Mouse (Mus musculus): ENCODE measurements around the gene Sergef.

Gene Sergef

DNA sequence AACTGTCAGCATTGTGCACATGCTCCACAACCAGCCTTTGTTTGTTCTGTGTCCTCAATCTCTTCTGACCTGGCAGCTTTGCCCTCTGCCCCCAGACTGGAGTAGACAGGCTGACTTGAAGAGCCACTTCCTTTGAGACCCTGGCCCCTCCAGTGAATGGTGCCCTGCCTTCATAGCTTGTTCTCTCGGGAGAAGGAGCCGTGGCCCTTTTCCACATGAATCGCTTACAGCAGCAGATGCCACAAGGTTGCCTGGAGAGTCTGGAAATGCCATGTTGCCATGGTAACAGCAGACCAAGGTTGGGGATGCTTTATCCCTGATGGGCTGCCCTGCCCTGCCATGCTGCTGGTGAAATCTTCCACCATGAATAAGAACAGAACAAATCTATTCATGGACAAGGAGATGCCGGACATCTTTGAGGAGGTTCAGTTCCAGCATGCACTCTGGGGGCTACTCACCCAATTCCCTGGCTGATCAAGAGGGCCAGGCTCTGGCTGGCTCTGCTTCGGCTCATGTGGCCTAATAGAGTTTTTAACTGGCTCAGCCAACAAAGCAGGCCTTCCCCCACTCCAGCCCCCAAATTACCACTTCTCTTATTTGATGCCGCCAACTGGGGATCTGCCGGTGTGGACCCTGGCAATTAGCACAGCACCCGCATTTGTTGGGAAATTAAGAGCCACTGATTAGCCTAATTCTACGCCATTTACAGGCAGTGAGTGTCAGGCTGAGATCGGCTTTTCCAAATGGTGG is 185.5 kb downstream of the Sergef start:
- no peak for DNase-seq (ENCODE audit: low read depth, low spot score)

- DNase-seq (ENCODE audit: low read depth, low spot score): no peak
These were observed 190.5 kb downstream of the Sergef start for GRCm38 (mm10) chr7:46448922-46449645.

DNA sequence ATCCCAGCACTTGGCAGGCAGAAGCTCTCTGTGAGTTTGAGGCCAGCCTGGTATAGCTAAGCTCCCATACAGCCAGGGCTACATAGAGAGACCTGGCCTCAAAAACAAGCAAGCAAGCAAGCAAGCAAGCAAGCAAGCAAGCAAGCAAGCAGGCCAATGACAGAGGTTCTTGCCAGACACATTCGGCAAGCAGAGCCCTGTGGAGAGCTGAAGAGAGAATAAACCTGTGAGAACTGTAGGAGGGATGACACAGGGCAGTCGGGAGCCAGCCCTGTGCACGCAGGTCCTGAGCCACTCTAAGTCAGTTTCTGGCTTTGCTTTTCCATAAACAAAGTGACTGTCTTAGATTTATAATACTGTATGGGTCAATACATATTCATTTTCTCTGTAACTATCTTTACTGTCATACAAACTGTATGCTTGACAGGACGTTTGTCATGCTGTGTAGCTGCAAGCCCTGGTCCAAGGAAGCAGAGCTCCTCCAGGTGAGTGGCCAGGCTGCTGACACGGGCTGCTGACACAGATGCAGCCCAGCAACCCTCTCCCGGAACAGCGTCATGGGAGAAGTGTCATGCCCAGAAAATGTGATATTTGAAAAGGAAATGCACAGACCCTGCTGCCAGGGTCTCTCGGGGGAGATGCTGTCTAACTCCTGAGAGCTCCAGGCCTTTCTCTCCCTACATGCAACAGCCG is 192.0 kb downstream of the Sergef start:
- DNase-seq (ENCODE audit: low read depth, low spot score): no peak

GRCm38 (mm10) chr7:46445896-46446295 is 193.7 kb downstream of the Sergef start:
- DNase-seq (ENCODE audit: low read depth, low spot score): no peak

DNA sequence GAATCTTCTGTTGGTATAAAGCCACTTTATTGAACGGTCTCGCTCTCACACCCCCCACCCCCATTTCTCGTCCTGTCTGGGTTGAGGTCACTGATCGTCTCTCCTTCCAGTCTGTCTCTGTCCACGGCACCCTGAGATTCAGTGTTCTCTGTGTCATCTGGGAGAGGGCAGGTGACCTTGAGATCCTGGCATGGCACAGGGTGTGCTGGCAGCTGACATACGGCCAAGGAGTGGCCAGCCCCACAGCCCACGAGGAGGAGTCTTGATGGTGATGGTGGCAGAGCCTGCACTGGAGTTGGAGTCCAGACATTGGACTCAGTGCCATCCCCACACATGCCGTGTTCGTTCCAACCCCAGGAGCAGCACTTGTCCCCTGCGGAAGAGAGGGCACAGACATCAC is 196.4 kb downstream of the Sergef start:
- no peak for DNase-seq (ENCODE audit: low read depth, low spot score)

DNA sequence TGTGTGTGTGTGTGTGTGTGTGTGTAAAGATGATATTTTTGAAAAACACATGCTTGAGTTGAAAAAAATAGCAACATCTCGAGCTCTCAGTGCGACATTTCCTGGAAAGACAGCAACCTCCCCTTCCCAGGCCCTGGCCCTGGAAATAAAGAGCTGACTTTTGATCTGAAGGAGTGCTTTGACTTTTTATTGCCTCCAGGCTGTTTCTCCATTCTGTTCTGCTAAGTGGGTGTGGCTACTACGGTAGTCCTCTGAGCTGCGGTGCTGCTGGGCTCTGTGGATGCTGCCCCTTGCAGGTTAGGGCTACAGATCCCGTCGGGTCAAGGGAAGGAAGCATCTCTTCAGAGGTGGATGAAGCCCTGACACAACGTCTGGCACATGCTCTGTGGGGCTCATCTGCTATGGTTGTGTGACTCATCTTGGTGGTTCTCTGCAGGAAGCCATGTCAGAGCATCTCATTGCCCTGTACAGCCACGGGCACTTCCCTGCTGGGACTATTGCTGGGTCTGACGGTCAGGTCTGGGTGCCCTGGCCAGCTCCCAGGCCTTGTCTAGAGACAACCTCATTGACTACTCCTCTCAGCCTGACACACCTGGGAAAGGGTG is 201.0 kb downstream of the Sergef start:
- DNase-seq (ENCODE audit: low read depth, low spot score): no peak

DNA sequence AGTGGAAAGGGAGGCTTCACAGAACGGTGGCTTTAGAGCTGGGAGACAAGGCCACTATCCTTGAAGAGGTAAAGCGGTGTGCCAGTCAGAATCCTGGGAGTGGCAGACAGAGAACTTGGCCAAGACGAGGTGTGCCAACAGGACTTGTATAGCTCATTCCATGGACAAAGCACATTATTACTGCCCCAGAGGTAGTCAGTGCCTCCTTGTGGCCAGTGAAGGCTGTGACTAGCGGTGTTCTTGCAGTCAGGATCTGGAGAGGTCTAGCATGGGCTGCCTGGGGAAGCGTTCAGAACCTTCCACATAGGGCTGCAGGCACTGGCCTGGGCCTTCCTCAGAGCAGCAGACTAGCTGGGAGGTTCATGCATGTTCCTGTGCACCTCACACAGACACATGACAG is 203.8 kb downstream of the Sergef start:
- no peak for DNase-seq (ENCODE audit: low read depth, low spot score)

DNA sequence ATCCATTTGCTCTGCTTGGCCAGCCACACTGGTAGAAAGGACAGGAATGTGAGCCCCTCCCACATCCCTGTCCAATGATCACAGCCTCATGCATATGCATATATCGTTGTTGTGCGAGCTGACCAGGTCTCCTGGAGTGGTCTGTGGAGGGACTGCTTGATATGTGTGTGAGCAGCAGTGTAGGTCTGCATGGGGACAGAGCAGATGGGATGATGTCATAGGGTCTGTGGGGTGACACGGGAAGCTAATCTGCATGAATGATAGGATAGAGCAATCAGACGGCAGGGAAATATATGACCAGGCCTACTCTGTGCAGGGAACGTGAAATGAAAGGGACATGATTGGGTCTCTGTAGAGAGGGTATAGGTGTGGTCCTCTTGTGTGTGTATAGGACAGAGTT is 205.7 kb downstream of the Sergef start:
- DNase-seq (ENCODE audit: low read depth, low spot score): no peak

DNA sequence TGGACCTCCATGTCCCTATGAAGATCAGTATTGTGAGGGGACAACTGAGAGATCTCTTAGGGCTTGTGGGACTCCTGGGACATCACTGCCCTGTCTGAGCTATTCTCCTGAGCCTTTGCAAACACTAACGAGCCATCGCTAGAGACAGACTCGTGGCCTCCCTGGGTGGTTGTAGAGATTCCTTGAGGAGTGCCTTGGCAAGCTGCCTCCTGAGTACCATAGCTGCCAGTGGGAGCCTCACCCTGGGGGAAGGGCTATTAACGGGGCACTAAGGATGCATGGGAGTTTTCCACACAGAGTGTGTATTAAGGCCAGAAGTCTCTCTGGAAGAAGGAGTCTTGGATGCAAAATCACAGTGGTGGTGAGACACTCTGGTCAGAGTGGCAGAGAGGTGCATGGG is 214.6 kb downstream of the Sergef start:
- no peak for DNase-seq (ENCODE audit: low read depth, low spot score)

GRCm38 (mm10) chr7:46423951-46424350 is 215.7 kb downstream of the Sergef start:
- DNase-seq (ENCODE audit: low read depth, low spot score): no peak

DNA sequence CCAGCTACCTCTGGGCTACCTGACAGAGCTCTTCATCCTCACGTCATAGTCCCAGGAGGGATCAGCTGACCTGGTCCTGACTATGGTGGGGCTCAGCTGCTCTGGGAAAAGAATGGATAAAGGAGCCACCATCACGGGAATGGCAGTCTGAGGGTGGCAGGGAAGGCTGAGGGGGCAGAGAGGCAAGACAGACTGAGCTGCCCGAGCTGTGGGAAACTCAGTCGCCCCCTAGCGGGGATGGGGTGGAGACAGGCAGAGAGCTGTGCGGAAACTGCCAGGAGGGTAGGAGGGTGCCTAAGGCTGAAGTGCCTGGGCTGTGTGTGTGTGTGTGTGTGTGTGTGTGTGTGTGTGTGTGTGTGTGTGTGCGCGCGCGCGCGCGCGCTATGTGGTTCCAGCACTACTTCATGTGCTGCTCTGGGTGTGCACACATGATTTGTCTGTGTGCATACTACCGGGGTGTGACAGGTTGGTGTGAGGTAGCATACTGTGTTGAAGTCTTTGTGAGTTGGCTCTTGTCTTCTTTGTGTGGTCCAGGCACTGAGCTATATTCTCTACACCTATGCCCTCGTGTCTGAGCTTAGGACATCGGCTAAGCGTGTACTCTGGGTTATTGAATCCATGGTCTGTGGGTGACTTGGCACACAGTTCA is 216.7 kb downstream of the Sergef start:
- DNase-seq (ENCODE audit: low read depth, low spot score): no peak

DNA sequence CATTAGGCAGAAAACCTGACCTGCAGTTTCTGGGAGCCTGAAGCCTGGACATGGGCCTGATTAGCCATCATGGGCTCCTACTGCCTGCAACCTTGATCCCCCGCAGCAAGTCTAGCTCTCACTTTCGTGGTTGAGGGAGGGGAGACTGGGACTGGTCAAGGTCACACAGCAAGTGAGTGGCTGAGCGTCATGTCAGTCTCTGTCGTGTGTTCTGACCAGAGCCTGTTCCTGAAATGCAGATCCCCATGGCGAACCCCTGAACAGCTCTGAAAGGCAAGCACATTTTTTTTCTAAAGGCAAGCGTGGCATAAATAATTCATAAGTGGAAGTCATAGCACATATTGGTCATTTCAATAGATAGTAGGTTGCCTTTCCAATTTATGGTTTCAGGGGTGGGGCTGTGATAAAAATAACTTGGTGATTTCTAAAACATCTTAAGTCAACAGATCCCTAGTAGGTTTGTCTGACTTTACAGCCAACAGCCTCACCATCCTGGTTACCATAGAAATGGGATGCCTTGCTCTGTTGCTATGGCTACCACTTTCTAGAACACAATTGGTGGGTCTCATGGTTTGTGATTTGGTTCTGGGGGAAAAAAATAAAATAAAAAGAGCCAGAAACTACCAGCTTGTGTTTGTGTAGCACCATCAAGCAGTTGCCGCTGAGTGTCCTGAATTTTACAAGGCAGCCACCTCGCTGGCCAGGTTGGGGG is 217.4 kb downstream of the Sergef start:
- no peak for DNase-seq (ENCODE audit: low read depth, low spot score)

- no peak for DNase-seq (ENCODE audit: low read depth, low spot score)
These were observed 218.1 kb downstream of the Sergef start for GRCm38 (mm10) chr7:46421535-46421934.

GRCm38 (mm10) chr7:46418102-46418622 is 221.4 kb downstream of the Sergef start:
- DNase-seq (ENCODE audit: low read depth, low spot score): no peak

GRCm38 (mm10) chr7:46417467-46417866 is 222.1 kb downstream of the Sergef start:
- DNase-seq (ENCODE audit: low read depth, low spot score): no peak

GRCm38 (mm10) chr7:46415818-46416425 is 223.7 kb downstream of the Sergef start:
- no peak for DNase-seq (ENCODE audit: low read depth, low spot score)

- DNase-seq (ENCODE audit: low read depth, low spot score): no peak
These were observed 225.5 kb downstream of the Sergef start for GRCm38 (mm10) chr7:46413959-46414725.

- DNase-seq (ENCODE audit: low read depth, low spot score): no peak
These were observed 226.8 kb downstream of the Sergef start for GRCm38 (mm10) chr7:46412823-46413222.

GRCm38 (mm10) chr7:46410727-46411126 is 228.9 kb downstream of the Sergef start:
- no peak for DNase-seq (ENCODE audit: low read depth, low spot score)

Data from retina, adult 2 months (tissue).